Mouse (Mus musculus) kidney, postnatal 10 days (tissue): Measurements from ENCODE around the gene Hist2h2ab.
"Not testable (repeated sequence)": the region's sequence is repeated elsewhere in the genome, so short reads cannot be mapped to it uniquely, and the experiment has no call there.

Experiments
- DNase-seq: peaks from one replicate; pipeline ENCODE4 v3.0.0; 2021; ENCODE audit warnings: mixed read lengths

Hist2h2ab gene

DNA sequence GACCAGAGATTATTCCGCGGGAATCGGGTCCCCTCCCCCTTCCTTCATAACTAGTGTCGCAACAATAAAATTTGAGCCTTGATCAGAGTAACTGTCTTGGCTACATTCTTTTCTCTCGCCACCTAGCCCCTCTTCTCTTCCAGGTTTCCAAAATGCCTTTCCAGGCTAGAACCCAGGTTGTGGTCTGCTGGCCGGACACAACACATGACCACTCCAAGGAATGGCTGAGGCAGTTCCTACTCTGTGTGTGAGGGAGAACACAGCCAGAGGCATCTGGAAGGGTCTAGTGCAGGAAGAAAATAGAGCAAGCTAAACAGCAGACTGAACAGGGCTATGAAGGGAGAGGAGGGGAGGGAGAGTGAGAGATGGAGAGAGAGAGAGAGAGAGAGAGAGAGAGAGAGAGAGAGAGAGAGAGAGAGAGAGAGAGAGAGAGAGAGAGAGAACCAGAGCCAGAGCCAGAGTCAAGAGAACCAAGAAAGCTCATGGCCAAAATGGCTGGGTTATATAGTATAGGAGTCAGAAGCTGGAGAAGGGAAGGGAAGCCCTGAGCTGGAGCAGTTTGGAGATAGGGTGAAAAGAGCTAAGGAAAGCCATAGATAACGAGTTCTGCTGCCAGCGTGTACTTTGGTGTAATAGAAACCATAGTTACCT is 20.9 kb upstream of the Hist2h2ab start:
- DNase-seq, result not testable (repeated sequence)

DNA sequence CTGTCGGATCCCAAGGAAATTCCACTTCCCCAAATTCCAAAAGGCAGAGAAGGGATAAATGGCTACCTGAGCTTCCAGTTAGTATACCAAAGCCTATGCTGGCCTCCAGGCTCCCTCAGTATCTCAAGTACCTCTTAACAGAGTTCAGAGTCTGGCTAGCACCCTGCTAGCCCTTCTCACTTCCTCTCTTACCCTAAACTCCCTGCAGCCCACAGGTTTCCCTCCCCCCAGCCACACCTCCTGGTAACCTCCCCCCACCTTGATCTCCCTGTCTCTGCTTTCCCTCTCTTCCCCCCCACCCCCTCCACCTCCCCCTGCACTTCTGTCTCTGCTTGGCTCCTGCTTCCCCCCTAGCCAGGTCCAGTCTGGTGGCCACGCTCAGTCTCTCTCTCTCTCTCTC is 19.9 kb upstream of the Hist2h2ab start:
- no peak for DNase-seq

DNA sequence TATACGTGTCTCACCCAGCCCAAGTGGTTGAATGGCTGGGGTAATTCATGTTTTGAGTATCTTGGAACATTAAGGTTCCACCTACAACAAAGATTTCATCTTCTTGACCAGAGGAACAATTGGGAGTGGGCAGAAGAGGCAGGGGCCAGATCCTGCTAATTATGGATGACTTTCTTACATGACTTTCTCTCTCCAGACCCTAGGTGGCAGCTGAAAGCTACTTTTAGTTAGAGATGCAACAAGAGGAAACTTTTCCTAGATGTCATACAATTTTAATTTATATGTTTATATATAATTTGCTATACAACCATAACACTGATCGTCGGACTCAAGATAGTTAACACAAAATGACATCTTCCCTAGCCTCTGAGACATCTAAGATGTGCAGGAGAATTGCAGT is 11.8 kb upstream of the Hist2h2ab start:
- DNase-seq, result no peak

DNA sequence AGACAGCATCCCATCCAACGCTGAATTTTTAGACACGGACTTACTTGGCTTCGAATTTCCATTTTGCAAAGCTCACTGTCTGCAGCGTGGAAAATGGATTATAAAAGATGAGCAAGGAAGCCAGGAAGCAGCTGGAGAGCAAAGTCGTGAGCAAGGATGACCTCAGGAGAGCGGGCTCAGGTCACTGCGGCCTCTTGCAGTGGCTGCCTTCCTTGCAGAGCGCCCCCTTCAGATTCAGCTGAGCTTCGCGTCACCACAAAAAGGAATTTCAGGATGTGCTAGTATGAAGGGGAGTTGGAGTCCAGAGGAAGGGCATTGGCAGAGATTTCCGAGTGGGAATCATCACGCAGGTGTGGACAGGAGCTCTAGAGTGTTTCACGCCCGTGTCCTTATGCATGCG is 10.4 kb upstream of the Hist2h2ab start:
- peak; percentile 54 for DNase-seq

DNA sequence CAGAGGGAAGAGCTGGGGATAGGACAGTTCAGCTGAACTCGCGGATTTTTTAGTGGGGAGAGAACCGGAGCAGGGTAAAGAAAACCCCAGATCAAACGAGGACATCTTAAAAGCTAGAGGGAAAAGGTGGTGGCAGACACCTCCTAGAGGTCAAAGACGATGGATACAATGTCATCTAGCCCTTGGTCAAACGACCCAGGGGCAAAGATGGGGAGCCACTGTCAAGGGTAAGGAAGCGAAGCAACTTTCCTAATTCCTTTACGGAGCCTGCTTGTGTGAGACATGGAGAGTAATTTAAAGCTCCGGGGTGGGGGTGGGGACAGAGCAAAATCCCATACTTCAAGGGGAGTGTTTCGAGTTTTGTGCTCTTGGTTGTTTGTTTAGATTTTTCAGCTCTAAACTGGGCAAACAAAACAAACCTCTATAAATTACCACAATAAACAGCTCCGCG is 449 bp upstream of the Hist2h2ab start:
- DNase-seq, result no peak

DNA sequence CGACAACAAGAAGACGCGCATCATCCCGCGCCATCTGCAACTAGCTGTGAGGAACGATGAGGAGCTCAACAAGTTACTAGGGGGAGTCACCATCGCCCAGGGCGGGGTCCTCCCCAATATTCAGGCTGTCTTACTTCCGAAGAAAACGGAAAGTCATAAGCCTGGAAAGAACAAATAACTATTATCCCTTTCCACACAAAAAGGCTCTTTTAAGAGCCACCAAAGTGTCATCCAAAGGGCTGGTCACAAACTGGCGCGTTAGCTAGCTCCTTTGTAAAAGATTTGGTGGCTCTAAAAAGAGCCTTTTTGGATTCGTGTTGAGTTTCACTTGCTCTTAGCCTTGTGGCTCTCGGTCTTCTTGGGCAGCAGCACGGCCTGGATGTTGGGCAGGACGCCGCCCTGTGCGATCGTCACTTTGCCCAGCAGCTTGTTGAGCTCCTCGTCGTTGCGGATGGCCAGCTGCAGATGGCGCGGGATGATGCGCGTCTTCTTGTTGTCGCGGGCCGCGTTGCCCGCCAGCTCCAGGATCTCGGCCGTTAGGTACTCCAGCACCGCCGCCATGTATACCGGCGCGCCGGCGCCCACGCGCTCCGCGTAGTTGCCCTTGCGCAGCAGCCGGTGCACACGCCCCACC is 583 bp downstream of the Hist2h2ab start:
- DNase-seq, result not testable (repeated sequence)

DNA sequence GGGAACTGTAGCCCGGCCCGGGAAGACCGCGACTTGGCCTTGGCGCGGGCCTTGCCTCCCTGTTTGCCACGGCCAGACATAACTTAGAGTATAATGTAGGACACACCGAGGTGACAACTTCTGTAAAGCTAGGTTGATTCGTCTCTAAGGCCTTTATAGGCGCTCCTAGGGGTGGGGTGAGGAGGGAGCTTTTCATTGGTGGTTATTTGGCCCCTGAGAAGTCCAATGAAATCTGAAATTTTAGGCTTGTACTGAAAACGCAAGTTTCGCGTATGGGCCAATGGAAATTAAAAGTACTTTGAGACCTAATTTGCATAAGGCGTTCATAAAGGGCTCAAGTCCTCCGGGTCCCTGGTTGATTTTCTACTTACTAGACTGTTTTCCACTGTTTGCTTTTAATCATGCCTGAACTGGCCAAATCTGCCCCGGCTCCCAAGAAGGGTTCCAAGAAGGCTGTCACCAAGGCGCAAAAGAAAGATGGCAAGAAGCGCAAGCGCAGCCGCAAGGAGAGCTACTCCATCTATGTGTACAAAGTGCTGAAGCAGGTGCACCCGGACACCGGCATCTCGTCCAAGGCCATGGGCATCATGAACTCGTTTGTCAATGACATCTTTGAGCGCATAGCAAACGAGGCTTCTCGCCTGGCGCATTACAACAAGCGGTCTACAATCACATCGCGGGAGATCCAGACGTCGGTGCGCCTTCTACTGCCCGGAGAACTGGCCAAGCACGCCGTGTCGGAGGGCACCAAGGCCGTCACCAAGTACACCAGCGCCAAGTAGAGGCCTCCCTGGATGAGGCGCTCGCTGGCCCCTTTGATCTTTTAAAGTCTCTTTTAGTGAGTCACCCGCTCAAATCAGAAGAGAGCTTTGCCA is 1.3 kb downstream of the Hist2h2ab start, which contains the start of the genes Hist2h2ac and Hist2h2be:
Gene Hist2h2ac (minus strand): TSS at position 116 of the 875 bp plus-strand sequence.
Gene Hist2h2be (plus strand): TSS at position 355 of the 875 bp plus-strand sequence.
- DNase-seq, result peak; percentile 84

DNA sequence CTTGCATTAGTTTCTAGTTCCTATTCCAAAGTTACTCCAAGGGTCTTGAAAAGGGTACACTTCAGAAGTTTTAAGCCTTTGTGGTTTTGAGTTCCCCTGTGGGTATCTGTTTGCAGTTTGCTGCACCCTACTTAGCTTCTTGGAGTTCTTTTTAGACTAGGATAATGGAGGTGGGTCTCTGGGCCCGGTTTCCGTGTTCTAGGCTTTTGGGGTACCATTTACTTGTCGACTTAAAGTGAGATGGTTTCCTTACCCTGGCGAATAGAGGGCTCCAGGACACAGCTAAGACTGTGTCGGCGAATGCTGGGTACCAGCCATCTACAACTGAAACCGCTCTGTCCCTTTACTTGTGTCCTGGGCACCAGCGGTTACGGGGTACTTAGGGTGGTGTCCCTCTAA is 2.0 kb downstream of the Hist2h2ab start:
- no peak for DNase-seq

DNA sequence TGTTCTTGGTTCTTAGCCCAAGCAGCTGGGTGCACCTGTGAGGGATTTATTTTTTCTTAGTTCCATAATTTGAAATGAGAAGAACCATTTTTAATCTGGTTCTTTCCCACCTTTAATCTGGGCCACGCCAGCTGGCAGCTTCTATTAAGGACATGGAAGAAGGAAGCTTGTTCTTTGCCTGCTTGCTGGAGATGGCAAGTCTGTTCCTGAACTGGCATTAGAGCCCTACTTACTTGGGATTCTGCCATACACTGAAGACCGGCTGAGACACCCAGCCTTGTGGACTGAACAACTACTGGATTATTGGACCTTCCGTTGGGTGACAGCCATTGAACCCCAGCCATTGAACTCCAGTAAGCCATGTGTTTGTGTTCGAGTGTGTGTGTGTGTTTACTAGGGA is 3.1 kb downstream of the Hist2h2ab start:
- DNase-seq, result no peak

DNA sequence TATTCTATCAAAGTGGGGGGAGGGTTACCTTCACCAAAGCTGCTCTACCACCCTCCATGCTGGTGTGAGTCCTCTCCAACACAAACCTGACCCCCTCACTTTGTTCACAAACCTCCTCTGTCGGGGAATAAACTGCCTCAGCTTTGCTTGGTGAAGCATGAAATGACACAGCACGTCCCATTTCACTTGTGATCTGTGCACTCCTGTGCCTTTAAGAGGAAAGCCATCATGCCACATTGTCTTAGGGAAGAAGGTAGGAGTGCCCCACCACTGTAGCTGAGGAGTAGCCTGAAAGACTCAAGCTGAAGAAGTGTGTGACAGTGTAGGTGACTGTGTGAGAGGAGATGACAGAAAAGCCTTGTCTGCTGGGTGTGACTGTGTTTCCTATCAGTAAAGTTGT is 5.8 kb downstream of the Hist2h2ab start:
- no peak for DNase-seq

DNA sequence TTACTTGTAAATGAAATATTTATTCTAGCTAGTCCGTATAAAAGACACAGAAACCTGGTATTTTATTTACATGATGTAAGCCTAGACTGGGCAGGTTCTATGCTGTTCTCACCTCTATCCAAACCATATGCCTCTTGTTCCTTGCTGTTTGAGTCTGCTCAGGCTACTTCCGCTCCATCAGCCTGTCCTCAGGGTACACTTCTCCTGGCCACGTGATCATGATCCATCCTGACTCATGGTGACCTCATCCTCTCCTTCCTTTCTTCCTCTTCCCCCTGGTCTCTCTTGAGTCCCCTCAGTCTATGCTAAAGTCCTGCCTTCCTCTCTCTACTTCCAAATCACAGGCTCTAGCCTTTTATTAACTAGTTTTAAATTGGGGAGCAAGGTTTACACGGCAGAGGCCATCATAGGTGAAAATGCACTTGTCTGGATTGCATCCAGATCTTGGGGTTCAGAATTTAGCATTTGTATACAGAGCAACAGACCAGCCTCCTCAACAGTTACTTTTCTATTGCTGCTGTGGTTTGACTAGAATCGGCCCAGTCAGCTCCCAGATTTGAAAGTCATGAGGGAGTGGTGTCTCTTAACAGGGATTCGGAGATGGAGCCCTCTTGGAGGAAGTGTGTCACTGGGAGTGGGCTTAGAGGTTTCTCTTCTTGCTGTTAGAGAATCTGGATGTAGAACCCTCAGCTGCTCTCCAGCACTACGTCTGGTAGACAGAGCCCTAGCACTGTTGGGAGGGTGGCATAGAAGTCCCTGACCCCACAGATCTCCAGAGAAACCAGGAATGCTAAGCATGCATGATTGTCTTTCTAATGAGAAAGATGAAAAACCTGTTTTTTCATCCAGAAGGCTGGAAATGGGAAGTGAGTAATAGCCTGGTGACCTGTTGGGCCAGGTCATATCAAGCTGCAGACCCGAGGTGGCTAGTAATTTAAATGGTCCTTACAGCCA is 7.3 kb downstream of the Hist2h2ab start:
- no peak for DNase-seq

DNA sequence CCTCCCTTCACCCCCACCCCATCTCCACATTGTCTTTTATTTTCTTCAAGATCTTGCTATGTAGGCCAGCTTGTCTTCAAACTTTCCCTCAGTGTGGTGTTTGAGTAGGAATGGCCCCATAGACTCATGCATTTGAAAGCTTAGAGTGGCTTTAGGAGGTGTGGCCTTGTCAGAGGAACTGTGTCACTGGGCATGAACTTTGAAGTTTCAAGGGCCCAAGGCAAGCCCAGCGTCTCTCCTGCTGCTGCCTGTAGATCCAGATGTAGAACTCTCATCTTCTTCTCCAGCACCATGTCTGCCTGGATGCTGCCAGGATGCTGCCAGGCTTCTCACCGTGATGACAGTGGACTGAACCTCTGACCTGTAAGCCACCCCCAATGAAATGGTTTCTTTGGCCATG is 9.2 kb downstream of the Hist2h2ab start:
- no peak for DNase-seq

DNA sequence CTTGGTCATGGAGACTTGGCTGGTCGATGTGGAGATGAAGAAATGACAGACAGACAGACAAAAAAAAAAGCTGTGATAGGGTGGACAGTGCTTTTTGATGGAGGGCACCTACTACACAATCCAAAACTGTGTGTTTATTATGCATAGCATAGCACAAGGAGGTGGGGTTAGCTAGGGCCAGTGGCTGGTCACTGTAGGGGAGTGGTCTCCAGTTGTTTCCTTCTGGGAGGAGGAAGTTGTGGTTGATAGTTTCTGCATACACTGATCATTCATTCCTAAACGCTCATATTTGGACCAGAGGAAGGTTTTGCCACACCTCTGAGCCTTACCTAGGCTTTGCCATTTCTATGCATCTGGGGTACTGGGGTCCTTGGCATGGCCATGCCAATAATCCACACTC is 10.7 kb downstream of the Hist2h2ab start:
- DNase-seq, result no peak

DNA sequence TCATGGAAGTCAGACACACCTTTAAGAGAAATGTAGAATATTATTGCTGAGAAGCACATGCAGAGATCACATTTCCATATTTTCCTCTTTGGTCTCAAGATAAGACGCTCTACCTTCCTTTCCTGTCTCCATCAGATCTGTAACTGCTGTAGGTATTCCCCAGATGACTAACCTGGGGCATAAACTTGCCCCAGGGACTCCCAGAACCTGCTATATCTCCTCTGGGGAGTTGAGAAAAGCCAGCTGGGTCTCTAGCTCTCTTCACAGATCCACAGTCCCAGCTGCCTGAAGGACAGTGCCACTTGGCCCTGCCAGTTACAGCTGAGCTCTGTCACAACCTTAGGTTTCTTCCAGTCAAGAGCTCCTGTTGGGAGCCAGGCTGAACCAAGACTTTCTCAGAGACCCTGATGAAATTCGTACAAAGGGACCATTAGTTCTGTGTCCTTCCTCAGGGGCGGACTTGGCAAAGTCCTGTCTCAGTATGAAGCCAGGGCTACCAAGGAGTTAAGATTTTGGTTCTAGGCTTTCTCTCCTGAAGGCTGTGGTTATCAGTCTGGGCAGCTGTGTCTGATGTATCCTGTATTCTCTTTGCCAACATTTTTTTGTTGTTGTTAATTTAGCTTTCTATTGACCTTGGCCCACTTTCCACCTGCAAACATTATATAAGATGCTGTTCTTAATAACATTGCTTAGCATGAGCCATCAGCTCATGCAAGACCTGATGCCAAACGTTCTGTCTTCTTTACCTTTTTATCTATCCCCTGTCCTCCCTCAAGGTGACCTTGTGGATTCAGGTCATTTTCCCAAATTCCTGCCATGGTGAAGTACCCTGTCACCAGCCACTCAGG is 11.5 kb downstream of the Hist2h2ab start:
- DNase-seq, result no peak

DNA sequence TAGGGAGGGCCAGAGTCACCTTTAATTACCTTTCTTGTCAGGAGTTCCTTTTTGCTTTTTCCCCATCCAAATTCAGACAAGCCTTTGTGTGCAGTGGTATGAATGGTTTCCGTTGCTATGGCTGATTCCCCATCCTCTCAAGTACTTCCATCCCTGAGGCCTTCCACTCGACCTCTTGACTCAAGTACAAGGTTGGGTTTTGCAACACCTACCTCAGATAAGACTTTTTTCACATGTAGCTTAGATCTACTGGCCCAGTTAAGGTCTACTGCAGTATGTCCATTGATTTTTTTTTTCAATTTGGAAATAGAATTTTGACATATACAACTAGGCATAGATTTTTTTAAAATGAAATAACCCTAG is 12.1 kb downstream of the Hist2h2ab start:
- no peak for DNase-seq

DNA sequence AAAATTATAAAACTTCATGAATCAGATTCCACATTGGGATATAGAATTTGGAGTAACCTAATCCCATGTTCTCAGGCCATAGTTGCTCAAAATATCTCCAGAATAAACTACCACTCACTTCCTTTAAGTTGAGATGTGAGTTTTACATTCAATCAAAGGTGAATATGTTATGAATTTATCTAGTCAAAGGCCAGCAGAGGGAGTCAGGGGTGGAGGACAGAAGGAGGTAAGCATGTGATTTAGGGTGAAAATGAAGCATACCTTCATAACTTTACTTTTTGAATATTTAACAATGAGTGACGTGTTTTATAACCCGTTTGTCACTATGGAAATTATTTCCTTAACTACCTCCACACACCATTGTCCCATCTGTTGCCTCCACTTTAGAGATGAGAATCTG is 15.2 kb downstream of the Hist2h2ab start:
- no peak for DNase-seq

DNA sequence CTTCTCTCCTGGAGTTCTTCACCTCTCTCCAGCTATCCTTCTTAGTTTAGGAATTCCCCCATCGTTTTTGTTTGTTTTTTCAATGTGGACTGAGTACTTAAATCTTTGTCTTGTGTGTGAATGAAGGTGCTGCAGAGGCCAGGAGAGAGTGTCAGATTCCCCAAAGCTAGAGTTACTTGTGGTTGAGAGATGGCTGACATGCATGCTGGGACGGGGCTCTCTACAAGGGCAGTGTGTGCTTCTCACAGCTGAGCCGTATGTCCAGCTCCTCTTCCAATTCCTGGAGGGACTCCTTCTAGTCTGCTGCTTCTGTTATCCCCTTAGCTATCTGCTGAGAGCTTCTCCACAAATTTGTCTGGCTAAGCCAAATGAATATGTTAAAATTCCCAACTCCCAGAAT is 16.2 kb downstream of the Hist2h2ab start:
- no peak for DNase-seq

DNA sequence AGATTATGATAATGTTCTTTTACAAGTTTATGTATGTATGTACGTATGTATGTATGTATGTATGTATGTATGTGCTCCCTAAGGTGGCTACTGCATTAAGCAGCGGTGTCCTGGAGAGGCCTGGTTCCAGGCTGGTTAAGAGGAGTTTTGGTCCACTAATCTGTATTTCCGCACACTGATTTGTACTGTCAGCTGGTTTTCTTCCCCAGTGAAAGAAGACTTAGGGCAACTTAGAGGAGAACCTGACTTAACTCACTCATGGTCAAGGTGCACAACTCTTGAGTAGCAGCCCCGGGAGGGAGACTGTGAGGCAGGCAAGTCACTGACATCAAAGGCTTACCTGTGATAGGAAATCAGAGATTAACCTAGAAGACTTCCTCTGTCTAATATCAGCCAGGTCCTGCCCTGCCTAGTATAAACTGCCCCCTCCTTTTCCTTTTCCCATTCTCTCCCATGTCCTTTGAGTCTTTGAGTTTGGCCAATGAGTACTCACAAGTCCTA is 17.2 kb downstream of the Hist2h2ab start:
- no peak for DNase-seq

DNA sequence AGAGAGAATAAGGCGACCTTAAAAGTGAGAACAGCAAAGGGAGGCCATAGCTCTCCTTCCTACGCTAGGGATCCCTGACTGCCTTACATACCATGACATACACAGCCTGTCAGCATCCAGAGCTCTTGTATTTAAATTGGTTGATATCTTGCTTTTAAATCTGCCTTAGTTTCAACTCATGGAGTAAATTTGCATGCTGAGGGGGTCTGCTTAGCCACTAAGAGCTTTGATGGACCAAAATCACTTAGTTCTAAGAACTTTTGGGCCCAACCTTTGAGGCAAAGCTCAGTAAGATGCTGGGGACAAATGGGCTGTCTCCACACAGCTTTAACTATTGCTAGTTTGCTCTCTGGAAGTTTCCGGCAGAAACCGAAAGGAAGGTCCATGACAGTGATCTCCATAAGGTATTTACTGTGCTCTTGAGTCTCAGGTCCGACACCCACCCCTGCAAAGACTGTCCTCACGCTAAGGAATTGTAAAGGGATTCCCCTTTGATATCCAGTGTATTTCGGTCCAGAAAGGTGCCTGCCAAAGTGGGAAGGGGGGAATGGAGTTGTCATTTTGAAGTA is 17.8 kb downstream of the Hist2h2ab start:
- DNase-seq, result no peak

DNA sequence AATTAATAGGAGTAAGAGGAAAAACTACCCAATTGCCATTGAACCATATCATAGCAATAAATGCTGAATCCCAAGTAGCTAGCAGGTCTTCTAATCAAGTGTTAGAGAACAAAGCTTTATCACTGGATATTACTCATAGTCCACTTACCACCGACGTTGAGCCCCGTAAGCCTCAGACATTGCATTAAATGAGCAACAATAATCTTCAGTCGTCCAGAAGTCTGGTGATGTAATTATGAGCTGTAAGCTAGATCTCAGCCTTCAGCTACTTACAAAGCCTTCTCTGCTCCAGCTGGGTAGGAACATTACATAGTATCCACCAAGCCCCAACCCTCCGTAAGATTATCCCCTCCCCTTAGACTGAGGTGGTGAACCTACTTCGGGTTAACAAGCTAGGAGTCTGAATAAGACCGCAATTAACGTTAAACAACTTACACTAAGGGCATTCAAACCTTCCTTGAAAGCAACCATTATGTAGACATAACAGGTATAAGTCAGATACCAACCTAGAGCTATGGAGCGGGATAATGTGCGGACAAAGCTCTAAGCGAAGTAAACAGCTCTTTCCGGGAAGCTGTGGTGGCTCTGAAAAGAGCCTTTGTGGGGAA is 18.3 kb downstream of the Hist2h2ab start:
- no peak for DNase-seq
